Mouse (Mus musculus): ENCODE data around the gene Cnot6. TPM values are rescaled to one million over a fixed set of nuclear protein-coding genes. Genes with fewer than 3 reads are reported as not detected.

Cnot6 gene
- 38.9 and 45.5 TPM in 2 replicates for total RNA-seq (2012; rRNA removed)
- polyA plus RNA-seq (2012; ENCODE audit: insufficient read depth in 1 of 2, insufficient read length in 2 of 2, low read depth in 1 of 2, low replicate concordance in 2 of 2, missing spikeins in 1 of 2), result 10 to 100 TPM; 49.3 to 58.3 TPM

DNA sequence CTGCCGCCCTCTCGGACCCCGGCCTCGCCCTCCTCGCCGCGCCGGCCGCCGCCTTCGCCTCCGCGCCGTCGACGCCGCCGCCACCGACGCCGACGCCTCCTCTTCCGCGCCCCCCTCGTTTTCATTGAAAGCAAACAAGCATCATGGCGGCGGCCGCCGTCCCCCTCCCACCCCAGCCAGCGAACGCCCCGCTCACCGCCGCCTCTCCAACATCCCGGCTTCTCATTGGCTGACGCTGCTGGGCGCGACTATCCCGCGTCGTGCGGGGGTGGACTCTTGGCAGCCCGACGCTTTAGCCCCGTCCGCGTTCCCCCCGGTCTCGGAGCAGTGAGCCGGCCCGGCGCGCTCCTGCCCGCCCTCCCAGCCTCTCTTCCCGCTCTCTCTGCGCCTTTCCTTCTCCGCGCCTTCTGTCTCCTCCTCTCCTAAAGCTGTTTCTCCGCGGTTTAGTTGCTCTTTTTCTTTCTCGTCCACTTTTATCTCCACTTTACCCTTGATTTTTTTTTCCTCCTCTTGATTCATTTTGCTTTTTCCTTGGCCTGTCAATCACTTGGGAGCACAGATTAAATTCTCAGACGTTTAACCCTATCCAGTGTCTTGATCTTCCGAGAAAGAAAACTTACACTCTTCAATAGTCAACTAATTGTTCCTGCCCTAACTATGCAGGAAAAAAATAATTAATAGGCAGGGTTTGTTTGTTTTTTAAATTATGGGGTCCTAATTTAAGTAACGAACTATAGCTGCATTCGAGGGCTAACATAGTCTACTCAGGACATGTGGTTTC is at the start of gene Cnot6:
TSS of gene Cnot6 (minus strand) at position 169 of the 781 bp plus-strand sequence.
- DNase-seq (ENCODE audit: low read depth, low spot score), result peak; percentile 100
- peaks cover 38% of the 10 kb centered on the region for H3K79me2 ChIP-seq (ENCODE audit: control insufficient read depth, insufficient read depth, low read length, poor library complexity)
- peak within 1 kb of the TSS; percentile 90 for H3K9ac ChIP-seq (ENCODE audit: control insufficient read depth, low read depth, low read length, poor library complexity, severe bottlenecking)
- no peaks in the 10 kb centered on the region for H3K9me3 ChIP-seq (replicated peaks; ENCODE audit: insufficient read depth, low read length)
- H3K4me3 ChIP-seq (ENCODE audit: control insufficient read depth in 1 of 2, insufficient read depth in 1 of 2, low read depth in 2 of 2, low read length in 2 of 2), result peak within 1 kb of the TSS; percentile 80 to 93
- H3K27me3 ChIP-seq (ENCODE audit: control insufficient read depth in 1 of 2, insufficient read depth in 2 of 2, low read length in 2 of 2), result no peaks in the 10 kb centered on the region
- peaks cover 15 to 31% of the 10 kb centered on the region in 2 experiments for H3K4me1 ChIP-seq (ENCODE audit: control insufficient read depth in 1 of 2, insufficient read depth in 2 of 2, low read length in 2 of 2)
- peaks cover 5 to 45% of the 10 kb centered on the region in 2 experiments; a peak in 3 of 4 replicates for H3K36me3 ChIP-seq (ENCODE audit: control insufficient read depth in 1 of 2, insufficient read depth in 2 of 2, low read length in 2 of 2)
- peak within 1 kb of the TSS; percentile 81 for H3K27ac ChIP-seq (ENCODE audit: control insufficient read depth, low read depth, low read length)
- TF ChIP-seq RCOR1 (IDR thresholded peaks at IDR 0.05; ENCODE audit: low read depth, low read length) (peak; percentile 47; the same call in 1 of the 2 replicates), SIN3A (IDR thresholded peaks at IDR 0.05; ENCODE audit: low read length) (peak; percentile 79), E2F4 (IDR thresholded peaks at IDR 0.05; ENCODE audit: borderline replicate concordance, low read depth, low read length) (peak; percentile 98), NRF1 (IDR thresholded peaks at IDR 0.05; ENCODE audit: insufficient read depth, low read depth, low read length, poor library complexity, severe bottlenecking) (peak; percentile 34; the same call in 1 of the 2 replicates), ZKSCAN1 (IDR thresholded peaks at IDR 0.05; ENCODE audit: low read depth, low read length) (no peak), CHD2 (IDR thresholded peaks at IDR 0.05; ENCODE audit: low read length) (no peak), POLR2AphosphoS2 (IDR thresholded peaks at IDR 0.05; ENCODE audit: low read length) (no peak), USF2 (IDR thresholded peaks at IDR 0.05; ENCODE audit: borderline replicate concordance in 1 of 2, insufficient read depth in 1 of 2, low read depth in 1 of 2, low read length in 2 of 2) (no peak), MXI1 (IDR thresholded peaks at IDR 0.05; ENCODE audit: low read depth, low read length) (peak; percentile 38; the same call in 1 of the 2 replicates), CTCF (IDR thresholded peaks at IDR 0.05 in 2 of 3, conservative IDR thresholded peaks at IDR 0.05 in 1 of 3; ENCODE audit: control insufficient read depth in 1 of 3, insufficient read depth in 1 of 3, low read depth in 2 of 3, low read length in 3 of 3, poor library complexity in 1 of 3, severe bottlenecking in 1 of 3) (no peak), MEF2A (IDR thresholded peaks at IDR 0.05; ENCODE audit: extremely low read depth, insufficient replicate concordance, low read depth, low read length, poor library complexity, severe bottlenecking) (no peak), MYC (IDR thresholded peaks at IDR 0.05; ENCODE audit: low read depth, low read length) (peak; percentile 78; the same call in 1 of the 2 replicates), MAX (IDR thresholded peaks at IDR 0.05; ENCODE audit: low read length) (peak; percentile 36; the same call in 1 of the 2 replicates), TAL1 (IDR thresholded peaks at IDR 0.05; ENCODE audit: low read length) (no peak), ZC3H11A (IDR thresholded peaks at IDR 0.05; ENCODE audit: low read depth, low read length) (no peak), TCF12 (IDR thresholded peaks at IDR 0.05; ENCODE audit: low read depth, low read length) (peak; percentile 67), MAZ (IDR thresholded peaks at IDR 0.05; ENCODE audit: low read depth, low read length) (peak; percentile 99), ZNF384 (IDR thresholded peaks at IDR 0.05; ENCODE audit: low read depth, low read length) (no peak), HCFC1 (IDR thresholded peaks at IDR 0.05; ENCODE audit: low read depth, low read length) (peak; percentile 92), ELF1 (IDR thresholded peaks at IDR 0.05; ENCODE audit: low read depth, low read length) (peak; percentile 54; the same call in 1 of the 2 replicates), EP300 (IDR thresholded peaks at IDR 0.05; ENCODE audit: low read depth in 1 of 2, low read length in 2 of 2) (peak in 1 of 2 experiments; percentile 54; a peak in 2 of 4 replicates), JUND (IDR thresholded peaks at IDR 0.05; ENCODE audit: low read depth, low read length) (no peak), POLR2AphosphoS5 (IDR thresholded peaks at IDR 0.05; ENCODE audit: borderline replicate concordance, low read depth, low read length) (no peak), BHLHE40 (IDR thresholded peaks at IDR 0.05; ENCODE audit: borderline replicate concordance, low read depth, low read length) (peak; percentile 35; the same call in 1 of the 2 replicates), GATA1 (IDR thresholded peaks at IDR 0.05; ENCODE audit: low read depth, low read length) (no peak), ZMIZ1 (IDR thresholded peaks at IDR 0.05; ENCODE audit: low read depth, low read length) (no peak), KAT2A (conservative IDR thresholded peaks at IDR 0.05; ENCODE audit: low read depth, low read length) (no peak; the same call in 1 of the 2 replicates), UBTF (IDR thresholded peaks at IDR 0.05; ENCODE audit: borderline replicate concordance, insufficient read depth, low read depth, low read length) (no peak), TBP (IDR thresholded peaks at IDR 0.05; ENCODE audit: low read depth, low read length) (peak; percentile 59; the same call in 1 of the 2 replicates), SMC3 (IDR thresholded peaks at IDR 0.05; ENCODE audit: low read depth, low read length) (no peak), NELFE (IDR thresholded peaks at IDR 0.05; ENCODE audit: low read depth, low read length) (peak; percentile 58), ETS1 (IDR thresholded peaks at IDR 0.05; ENCODE audit: low read depth, low read length) (peak; percentile 70; the same call in 1 of the 2 replicates), RAD21 (IDR thresholded peaks at IDR 0.05; ENCODE audit: low read depth, low read length) (no peak), POLR2A (IDR thresholded peaks at IDR 0.05; ENCODE audit: control insufficient read depth in 1 of 2, insufficient read depth in 1 of 2, low read depth in 1 of 2, low read length in 2 of 2, poor library complexity in 1 of 2) (peak; percentile 64 to 93)
